Mouse (Mus musculus) lung, postnatal 4 days (tissue): ENCODE results near the gene Sufu.

ENCODE experiments used
- DNase-seq, 2 experiments: peaks; one replicate each; pipeline ENCODE4 v3.0.0; 2021

Gene Sufu

DNA sequence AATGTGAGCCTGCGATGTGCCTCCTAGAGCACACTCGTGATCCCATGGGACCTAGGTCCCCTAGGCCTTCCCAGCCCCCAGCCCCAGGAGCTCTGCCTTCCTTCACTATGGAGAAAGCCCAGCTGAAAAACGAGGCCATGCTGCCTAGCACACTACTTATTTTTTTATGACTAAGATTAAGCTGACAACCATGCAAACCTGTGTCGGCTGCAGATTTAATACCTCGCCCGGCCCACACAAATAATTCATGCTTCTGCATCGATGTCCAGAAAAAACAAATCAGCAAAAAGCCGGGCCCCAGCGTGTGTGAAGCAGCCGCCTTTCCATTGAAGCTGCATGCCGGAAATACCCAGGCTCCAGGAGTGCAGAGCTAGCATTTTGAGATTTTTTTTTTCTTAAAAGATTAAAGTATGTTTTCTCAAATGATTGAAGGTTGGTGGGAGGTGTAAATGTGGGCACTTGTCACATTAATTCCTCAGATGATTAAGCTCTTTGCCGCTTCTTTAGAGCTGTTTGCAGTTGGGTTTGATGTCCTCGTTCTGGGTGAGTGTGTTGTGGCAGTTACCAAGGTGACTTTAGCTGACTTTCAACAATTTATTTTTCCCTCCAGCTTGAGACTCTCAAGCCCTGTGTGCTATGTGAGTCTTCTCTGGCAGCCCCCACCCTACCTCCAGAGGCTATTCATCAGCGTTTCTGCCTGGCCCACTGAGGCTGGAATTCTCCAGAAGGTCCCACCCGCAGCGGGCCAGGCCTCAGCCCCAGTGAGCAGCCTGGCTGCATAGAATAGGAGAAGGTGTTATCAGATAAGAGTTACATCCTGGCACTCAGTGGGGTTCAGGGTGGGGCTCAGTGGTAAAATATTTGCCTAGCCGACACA lies 73.9 kb downstream of the Sufu start:
- peak in 1 of 2 experiments; percentile 38 for DNase-seq

DNA sequence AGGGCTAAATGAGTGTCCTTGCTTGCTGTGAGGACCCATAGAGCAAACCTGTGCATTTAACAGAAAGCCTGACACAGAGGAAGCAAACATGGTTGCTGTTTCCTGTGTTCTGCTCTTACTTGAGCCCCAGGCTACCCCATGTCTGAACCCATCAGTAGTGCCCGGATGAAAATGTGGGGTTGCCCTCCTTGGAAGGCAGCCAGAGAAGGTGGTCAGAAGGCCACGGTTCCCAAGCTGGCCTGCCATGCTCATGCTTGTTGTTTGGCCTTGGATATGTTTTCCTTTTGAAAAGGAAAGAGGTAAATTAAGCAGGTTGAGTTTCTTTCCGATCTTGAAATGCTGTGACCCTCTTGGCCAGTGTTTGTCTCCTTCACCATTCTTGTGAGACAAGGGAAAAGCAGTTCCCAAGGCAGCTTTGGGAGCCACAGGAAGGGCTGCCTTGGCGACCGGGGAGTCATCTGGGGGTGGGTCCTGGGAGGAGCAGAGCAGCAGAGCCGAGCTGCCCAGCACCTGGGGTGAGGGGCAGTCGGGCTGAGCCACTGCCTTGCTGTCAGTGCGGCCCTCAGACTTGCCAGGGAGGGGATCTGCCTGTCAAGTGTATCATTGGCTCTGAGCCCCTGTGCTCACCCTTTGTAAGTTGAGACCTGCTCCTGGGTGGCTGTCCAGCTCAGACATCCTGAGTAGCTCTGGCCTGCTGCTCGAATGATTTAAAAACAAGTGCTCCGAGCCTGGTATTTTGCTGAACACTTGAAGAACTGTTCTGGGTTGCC lies 74.8 kb downstream of the Sufu start:
- DNase-seq, result peak in 1 of 2 experiments; percentile 70

DNA sequence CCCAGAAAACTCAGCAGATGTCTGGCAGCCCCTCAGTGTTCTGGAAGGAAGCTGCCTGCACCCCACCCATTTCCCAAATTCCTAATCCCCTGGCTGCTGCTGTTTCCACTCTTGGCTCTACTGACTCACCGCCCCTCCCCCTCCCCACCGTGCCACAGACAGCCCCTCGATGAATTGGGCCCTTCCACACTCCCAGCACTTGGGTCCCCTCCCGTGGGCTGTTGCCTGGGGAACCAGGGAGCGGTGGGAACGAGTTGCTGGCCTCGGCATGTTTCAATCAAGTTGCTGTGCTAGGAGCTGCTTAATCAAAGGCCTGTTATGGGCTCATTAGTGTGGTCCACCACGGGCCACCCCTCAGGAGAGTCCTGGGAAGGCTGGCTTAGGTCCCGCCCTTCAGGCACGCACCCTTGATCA lies 80.7 kb downstream of the Sufu start:
- DNase-seq, result peak in 1 of 2 experiments; percentile 53

DNA sequence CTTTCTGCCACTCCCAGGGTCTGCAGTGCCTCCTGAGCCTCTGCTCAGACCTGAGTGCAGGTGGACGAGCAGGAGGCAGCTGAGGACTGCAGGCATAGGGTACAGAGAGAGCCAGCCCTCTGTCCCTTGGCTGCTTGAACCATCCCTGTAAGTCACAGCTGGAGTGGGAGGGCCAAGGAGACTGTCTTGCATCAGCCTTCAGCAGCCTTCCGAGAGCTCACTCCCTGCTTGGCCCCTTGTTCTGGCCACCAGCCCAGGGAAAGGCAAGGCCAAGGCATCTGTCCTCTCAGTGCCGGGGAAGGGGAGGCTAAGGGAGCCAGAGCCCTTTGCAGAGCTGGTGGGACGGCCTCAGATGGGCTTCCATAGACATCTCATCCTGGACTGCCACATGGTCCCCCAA lies 81.5 kb downstream of the Sufu start:
- DNase-seq, result peak; percentile 44 to 75

DNA sequence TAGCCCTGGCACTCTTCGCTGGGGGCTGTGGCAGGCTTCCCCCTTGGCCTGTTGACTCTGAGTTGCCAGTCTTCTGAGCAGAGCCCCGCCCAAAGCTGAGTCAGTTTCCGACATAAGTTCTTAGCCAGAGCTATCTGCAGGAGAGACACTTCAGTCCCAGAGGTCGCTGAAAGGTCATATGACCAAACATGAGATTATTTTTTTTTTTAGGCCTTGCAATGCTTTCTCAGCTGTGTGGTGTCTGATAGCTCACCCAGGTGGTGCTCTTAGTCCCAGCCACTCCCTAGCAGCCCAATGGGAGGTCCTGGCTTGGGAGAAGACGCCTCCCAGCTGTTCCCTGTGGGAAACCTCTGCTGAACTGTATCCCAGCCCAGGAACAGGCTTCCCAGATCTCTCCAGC lies 82.1 kb downstream of the Sufu start:
- peak; percentile 73 to 82 for DNase-seq

DNA sequence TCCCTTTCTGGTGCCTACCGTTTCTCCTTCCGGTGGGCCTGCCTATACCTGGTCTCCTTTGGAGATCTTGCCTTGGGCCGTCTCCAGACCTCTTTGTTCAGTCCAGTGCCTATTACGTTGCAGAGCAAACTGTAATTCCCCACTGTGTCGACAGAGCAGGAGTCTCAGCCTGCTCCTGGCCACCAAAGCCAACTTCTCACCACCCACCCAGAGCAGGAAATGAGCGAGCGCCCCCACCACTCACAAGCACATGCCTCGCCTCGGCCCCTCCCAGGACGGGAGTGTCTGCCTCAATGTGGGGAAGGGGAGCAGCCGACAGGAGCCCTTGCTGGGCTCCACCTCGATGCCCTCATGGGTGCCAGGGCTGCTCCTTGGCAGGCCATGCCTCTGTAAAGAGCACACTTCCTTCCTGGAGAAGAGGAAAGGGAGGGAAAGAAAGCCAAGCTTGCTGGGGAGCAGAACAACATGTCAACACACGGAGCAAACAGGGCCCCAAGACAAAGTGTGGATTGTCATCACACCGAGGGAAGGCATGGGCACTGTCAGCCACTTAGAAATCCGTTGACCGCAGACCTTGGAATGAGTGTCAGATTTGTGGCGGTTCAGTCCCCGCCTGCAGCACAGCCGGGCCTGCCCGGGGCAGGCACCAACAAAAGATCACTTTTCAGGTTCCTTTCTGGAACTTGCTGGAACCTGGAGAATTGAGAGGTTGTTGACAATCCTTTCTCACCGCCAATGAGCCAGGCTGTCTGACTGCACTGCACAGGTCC lies 82.8 kb downstream of the Sufu start:
- DNase-seq, result peak; percentile 79 to 88

DNA sequence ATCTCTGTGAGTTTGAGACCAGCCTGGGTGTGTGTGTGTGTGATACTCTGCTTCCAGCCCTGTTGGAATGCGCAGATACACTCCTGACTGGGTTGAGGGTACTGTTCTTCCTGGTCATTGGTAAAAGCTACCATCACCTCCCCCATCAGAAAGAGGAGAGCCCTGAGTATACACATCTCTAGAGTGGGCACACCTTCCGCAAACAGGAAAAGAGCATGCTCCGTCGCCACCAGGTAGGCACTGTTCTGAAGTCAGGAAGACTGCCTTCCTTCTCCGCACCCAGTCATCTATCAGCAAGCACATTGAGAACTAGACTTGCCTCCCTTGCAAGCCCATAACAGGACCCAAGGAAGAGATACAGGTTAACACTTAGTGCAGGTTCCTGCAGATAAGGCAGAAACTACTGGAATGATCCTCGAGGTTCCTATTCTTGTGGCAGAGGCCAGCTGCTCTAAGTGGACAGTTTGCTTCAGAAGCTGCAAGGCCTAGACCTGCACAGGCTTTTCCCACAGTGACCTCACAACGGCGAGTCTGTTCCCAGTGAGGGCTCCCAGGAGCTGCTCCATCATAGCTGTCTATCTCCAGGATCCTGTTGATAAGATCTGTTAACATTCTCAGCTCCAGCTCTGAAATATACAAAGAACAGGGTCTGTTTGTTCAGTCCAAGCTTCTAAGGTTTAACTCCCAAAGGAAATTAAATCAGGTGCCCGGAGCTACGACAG lies 84.1 kb downstream of the Sufu start:
- DNase-seq, result peak; percentile 31 to 65

DNA sequence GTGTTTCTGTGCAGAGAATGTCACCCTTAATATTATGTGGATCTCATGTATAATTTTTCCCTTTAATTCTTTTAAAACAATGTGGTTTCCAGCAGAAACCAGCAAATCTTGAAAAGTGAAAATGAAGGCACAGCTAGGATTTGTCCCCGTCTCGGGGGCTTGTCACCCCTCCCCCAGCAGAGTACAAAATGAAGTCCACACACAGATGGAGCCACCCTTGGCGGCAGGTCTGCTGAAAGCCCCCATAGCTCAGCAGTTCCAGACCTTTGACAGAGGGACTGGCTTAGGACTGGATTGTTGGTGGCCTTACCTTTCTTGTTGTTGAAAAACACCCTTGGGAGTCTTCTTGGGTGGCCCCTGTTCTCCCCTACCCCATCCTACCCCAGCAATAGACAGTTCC lies 84.7 kb downstream of the Sufu start:
- DNase-seq, result peak in 1 of 2 experiments; percentile 23

DNA sequence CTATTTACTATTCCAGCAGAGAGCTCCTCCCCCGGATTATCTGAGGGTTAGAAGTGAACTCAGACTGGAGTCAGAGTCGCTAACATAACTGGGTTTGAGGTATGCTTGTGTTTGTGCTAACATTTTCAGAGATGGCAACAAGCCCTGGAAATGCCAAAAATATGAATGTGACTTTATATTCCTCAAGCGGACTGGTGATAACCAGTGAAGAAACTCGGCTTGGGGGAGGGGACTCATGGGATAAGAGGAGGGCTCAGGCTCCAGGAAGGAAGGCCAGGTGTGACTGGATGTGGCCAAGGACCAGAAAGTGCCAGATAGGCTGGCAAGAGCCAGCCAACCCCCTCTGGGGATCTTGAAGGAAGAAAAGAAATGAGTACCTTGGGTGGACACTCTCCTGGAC lies 85.1 kb downstream of the Sufu start:
- peak in 1 of 2 experiments; percentile 49 for DNase-seq

DNA sequence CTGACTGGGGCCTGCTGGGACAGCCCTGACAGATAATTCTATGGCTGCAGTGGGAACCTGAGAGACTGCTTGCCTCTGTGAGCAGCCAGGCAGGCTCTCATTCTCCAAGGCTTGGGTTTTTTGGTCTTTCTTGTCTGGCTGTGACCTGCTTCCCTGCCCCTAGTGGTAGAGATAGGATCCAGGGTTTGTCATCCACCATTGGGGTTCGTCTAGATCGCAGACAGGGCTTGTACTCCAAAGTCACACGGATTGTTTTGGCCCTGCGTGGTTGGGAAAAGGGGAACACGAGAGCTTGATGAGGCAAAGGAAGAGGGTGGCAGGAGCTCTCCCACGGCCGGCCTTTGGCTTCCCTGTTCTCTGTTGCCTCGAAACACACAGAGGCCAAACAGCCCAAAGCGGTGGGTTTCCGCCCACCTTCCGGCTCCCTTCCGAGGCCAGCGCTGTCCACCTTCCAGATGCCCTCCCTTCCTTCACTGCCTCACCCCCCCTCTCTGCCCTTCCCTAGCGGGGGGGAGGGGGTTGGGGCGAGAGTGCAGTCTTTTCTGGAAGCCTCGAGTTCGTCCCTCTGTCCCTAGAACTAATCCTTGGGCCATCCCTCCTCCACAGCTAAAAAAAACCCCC lies 86.3 kb downstream of the Sufu start:
- DNase-seq, result peak in 1 of 2 experiments; percentile 40

DNA sequence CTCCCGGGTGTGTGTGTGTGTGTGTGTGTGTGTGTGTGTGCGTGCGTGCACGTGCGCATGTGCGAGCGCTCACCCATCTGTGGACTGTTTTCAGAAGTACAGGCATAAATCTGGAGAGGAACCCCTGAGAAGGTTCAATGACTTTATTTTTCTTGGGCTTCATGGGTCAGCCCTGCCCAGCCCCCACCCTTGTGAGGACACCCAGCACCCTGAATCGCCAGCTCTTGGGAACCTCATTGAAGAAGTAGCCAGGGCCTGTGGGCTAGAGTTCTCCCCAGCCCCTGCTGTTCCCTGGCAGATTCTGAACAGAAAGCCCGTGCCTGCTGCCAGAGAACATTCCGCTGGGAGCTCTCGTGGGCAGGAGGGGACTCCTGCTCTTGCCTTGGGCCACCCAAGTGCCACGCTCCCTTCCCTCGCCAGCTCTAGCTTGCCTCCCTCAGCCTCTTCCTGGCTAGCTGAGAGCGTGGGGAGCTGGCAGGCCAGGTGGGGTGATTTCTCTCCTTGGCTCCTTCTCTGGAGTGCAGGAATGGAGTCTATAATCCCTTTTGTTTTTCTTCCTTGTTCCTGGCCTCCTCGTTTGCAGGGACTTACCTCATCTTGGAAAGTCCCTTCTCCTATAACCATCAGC lies 87.1 kb downstream of the Sufu start:
- peak in 1 of 2 experiments; percentile 67 for DNase-seq

DNA sequence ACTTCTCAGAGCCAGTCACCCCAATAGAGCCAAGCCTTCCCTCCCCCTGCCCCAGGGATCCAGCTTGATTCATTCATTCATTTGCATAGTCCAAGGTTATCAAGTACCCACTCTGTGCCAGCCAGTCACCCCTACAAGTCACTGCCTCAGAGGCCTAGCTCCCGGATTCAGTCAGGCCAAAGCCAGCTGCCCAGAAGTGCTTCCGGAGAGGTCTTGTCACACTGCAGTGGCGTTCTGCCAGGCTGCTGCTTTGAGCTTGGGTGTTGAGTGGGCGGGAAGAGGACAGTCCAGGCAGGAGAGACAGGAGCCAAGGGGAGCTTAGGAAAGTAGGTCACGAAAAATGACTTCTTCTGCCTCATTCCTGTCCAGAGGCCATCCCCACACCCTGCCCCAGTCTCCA lies 87.8 kb downstream of the Sufu start:
- DNase-seq, result peak; percentile 86 to 92

DNA sequence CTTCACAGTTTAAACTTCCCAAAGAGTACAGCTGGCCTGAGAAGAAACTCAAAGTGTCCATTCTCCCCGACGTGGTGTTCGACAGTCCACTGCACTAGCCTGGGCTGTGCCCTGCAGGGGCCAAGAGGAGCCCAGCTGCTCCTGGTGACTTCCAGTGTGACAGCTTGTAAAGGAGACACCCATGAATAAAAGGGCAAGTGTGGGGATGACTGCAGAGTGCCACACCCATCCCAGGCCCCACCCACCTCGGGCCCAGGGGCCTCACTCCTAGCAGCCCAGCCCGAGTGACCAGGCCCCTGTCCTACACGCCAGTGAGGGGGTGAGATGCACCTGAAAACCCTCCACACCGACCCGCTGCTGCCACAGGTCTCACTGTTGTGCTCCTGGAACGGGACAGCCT lies 89.2 kb downstream of the Sufu start:
- DNase-seq, result peak; percentile 18 to 35

DNA sequence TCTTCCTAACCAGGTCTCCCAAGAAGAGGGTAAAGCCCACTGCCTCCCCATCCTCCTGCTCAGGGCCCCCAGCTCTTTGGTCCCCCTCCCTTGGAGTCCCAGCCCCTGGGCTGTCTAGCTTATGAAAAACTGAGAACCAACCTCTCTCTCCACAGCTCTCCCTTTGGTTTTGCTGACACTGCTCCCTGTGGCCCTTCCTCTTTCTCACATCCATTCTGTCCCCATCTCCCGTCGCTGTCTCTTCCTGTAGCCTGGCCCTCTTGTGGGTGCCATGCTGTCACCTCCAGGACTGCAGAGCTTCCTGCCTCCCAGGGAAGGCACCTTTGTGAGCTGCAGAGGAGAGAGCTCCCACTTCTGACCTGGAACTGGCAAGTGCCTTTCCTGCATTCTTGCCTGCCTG lies 90.0 kb downstream of the Sufu start:
- peak; percentile 28 to 46 for DNase-seq

DNA sequence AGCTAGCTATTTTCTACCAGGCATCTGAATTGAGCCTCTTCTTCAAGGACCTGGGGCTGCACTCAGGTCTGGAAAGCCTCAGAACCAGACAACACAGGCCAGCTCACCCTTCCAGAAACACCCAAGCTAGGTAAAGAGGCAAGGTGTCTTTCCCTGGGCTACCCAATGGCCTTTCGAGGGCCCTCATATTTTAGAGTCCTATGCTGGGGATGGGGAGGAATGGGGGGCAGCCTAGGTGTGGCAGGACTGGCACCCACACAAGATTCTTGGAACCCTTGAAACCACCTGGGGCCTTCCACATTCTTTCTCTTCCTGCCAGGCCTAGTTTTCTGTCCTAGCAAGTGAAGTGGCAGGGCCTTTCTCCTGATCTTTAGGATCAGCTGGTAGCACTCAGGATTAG lies 92.8 kb downstream of the Sufu start:
- peak in 1 of 2 experiments; percentile 53 for DNase-seq

DNA sequence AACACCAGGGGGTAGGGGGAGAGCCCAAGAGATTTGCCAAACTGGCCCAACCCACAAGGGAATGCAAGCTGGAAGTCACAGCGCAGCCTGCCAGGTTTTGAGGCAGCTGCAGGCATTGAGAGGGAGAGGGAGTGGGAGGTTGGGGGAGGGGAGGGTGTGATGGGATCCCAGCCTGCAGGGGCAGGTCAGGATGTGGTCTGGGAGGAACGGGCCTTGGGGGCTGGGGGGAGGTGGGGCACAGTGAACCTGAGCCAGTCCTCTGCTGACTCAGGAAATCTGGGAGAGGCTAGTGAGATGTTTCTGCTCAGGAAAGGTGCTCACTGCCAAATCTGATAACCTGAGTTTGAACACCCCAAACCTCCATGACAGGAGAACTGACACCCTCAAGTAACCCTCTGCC lies 93.9 kb downstream of the Sufu start:
- DNase-seq, result peak; percentile 62 to 80

DNA sequence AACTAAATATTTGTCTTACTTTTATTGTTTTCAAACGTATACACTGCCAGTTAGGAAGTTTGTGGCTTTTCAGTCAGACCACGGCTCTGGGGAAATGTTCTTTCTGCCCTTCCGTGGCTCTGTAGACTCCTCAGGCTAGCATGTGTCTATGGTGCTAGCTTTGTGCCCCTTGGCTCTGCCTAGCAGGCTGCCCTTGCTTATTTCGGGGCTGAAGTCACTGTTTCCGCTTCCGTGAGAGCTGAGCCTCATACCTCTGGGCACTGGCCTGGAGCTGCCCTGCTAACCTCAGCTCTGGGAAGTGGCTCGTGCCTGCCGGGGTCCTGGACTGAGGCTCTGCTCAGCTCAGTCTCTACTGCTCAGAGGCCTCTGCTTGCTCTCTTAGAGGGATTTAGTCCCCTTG lies 98.4 kb downstream of the Sufu start:
- DNase-seq, result peak in 1 of 2 experiments; percentile 22

DNA sequence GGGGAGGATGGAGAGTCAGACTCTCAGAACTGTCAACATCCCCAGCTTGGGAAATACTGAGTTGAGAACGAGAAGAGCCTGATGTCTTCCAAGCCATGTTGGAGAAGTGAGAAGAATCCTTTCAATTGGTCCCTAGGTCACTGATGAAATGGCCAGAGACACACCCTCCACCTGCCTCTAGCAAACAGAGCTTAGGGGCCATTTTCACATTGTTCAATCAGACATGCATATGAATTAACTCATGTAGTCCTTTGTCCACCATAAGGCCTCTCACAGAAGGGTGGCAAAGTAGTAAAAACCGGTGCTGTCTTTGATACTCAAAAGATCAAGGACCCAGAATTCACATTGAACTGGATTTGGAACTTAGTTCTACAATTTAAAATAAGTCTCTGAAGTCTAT lies 100.5 kb downstream of the Sufu start:
- no peak for DNase-seq

DNA sequence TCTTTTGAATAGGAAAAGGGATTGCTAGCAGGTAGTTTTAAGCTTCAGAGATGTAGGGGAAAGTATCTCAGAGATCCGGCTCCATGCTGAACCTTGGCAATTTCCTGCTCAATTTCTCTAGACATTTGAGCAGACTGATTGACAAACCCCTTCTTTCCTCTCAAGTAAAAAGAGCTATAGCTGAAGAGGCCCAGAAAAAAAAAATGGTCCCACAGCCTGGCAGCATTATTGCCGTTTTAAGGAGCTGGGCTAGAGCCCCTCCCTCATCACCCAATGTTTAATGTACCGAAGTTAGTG lies 102.8 kb downstream of the Sufu start:
- no peak for DNase-seq

DNA sequence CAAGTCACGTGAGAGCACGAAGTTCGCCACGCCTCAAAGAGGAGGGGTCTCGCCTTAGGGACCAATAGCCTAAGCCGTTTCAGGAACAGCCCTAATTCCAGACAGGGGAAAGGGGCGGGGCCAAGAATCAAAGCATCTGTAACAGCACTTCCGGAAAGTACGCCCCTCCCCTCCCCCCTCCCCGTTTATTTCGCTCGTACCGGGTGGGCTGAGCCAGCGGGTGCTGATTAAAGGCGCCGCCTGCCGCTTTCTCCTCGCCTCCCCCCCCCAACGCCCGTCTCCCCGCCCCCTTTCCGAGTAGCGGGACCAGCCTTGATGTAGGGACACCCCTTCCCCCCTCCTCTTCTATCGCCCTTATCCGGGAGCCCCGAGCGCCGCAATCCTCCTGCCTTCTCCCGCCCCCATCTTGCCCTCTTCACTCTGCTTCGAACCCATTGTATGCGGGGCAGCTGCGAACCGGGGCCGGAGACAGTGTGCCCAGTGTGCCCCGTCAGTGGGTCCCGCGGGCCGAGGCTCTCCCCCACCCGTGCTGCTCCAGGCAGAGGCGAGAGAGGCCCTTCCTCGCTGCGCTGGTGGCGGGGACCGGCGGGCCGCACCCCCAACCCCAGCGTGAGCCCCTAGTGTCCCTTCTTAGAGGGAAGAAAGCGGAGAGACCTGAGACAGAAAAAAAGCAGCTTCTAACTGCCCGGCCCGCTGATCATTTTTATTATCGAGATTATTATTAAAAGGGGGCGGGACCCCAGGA lies 103.3 kb downstream of the Sufu start:
- DNase-seq, result peak; percentile 97 to 99
